Mouse (Mus musculus) CH12F3 (cell line): Measurements from ENCODE around the gene Auh.

Experiments
- in situ Hi-C: fragments of 300-500 bp; cut with MboI; formaldehyde crosslinking; loops from 2 replicates; pipeline ENCODE4 v1.14.3; 2020; ENCODE audit warnings: low sequenced_read_pairs

Gene Auh

DNA sequence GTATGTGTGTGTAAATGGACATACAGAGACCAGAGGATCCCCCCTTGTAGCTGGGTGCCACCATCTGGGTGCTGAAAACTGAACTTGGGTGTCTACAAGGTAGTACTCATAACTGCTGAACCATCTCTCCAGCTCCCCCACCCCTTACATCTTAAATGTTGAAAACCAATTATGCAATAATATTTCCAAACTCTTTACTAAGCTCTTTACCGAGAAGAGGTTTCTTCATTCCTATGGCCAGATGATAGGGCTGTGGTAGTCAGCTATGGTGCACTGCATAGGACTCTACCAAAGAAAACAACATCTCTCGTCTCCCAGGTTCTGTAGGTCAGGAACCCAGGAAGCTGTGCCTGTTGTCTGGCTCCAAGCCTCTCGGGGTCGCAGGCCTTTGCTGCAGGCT lies 83.9 kb downstream of the Auh start:
- in situ Hi-C loops: no loop called here

- in situ Hi-C loops: no loop called here
Observed at GRCm38 (mm10) chr13:52843536-52844178, 85.8 kb downstream of the Auh start.

DNA sequence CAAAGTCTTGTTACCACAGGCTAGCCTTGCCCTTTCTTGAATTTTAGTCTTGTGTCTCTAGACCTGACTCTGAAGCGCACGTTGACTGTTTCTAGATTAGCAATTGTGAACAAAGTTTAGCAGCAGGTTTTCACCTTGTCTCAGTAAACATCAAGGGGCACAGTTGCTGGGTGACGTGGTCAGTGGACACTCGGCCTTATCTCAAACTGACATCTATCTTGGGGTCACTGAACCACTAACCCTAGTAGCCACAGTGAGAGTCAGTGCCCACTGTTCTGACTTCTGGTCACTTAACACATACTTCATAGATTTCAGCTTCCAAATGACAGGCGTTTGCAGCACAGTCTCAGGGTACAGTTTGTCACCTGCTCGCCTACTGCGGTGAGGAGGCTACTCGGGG lies 93.2 kb downstream of the Auh start:
- in situ Hi-C loops: no loop called here

- in situ Hi-C loops: no loop called here
Observed at GRCm38 (mm10) chr13:52834591-52834990, 94.9 kb downstream of the Auh start.

DNA sequence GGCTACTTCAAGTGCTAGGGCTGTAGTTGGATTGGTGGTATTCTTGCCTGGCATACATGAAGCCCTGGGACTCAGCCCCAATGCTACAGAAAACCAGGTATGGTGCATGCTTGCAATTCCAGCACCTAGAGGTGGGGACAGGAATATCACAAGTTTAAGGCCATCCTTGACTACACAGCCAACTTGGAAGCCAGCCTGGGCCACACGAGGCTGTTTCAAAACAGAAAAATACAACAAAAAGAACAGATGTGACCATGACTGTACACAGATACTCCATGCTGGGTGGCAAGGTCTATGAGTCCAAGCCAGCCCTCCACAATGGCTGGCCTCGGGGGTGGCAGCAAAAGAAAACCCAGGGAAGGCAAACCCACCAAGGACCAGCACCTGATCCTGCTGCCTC lies 95.7 kb downstream of the Auh start:
- in situ Hi-C loops: no loop called here

- in situ Hi-C loops: no loop called here
Observed at GRCm38 (mm10) chr13:52833220-52833619, 96.3 kb downstream of the Auh start.

DNA sequence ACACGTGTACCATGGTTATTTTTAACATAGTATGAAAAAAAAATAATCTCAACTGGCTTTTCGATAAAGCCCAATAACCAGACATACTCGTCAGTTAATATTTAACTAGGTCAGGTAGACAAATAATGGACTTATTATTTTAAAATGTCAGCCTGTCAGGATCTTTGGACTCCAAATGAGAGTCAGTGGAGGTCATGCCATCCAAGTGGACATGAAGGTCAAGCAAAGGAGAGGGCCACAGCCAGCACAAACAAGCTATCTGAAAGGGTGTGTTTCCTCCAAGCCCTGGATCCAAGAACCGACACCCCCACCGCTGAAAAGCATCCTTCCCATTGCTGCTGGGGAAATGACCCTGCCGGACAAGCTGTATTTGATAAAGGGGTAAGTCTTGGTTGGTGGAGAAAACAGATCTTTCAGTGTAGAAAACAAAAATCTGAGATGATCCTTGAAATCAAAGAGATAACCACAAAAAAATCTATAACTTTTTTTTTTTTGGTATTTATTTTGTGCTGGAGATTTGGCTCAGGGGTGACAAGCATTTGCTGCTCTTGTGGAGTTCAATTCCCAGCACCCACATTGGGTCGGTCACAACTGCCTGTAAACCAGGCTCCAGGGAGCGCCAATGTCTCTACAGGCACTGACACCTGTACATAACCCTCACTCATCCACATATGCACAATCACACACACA lies 96.9 kb downstream of the Auh start:
- in situ Hi-C loops: no loop called here

DNA sequence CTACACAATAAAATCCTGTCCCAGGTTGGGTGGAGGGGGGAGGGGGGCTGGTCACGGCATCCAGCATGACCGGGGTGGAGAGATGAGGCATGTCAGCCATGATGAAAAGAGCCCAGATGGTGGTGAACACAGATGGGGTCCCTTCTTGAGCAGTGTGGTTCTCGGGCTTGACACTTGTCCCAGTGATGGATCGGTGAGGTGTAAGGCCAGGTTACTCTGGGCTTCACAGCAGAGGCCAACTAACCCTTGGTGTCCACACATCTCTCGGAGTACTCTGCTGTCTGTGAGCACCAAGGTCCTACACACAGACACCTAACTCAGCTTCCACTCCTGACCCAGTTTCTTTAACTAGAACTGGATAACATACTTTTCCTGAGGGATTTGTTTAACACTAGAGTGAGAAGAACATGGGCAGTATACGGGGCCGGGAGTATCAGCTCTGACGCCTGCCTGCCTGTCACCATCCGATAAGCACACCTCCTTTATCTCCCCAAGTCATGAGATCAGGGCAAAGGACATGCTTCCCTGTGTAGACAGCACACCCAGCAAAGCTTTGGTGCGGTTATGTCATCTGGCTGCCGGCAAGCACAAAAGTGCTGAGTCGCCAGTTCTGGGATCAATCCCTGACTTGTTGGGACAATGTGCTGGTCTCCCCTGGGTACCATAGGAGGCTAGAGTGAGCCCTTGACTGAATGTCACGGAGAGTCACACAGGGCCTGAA lies 98.3 kb downstream of the Auh start:
- in situ Hi-C loops: no loop called here

GRCm38 (mm10) chr13:52828946-52829523 lies 100.4 kb downstream of the Auh start:
- in situ Hi-C loops: no loop called here

GRCm38 (mm10) chr13:52828217-52828616 lies 101.3 kb downstream of the Auh start:
- in situ Hi-C loops: no loop called here

DNA sequence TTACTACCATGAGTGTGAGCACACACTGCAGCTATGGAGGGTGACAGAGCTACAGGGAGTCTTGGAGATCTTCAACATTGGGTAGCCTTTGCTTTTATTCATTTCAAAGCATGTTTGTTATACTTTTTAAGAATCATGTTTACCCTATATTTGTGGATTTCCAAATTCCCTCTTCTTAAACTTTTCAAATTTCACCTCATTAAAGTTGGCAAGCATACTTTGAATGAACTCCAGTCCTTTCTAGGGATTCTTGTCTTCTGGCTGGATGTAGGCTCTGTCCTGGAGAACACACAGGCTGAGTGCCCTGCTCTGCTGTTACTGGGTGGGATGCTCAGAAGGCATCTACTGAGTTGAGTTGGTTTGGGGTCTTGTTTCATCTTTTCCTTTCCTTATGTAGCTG lies 102.8 kb downstream of the Auh start:
- in situ Hi-C loops: no loop called here

DNA sequence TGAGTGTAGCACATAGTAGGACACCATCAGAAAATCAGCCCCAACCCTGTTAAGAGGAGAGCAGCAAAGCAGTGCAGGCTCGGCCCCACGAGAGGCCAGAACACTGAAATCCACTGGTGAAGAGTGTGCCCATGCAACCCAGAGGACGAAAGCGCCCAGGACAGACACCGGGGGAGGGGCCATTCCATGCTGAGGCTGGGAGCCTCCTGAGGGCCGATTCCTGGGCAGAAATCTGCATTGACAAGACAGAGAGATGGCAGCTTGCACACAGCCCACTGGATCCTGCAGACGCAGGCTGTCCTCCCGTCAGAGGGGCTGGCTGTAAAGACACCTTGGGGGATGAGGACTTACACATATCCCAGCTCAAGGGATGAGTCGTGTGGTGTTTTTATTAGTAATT lies 104.7 kb downstream of the Auh start:
- in situ Hi-C loops: no loop called here

DNA sequence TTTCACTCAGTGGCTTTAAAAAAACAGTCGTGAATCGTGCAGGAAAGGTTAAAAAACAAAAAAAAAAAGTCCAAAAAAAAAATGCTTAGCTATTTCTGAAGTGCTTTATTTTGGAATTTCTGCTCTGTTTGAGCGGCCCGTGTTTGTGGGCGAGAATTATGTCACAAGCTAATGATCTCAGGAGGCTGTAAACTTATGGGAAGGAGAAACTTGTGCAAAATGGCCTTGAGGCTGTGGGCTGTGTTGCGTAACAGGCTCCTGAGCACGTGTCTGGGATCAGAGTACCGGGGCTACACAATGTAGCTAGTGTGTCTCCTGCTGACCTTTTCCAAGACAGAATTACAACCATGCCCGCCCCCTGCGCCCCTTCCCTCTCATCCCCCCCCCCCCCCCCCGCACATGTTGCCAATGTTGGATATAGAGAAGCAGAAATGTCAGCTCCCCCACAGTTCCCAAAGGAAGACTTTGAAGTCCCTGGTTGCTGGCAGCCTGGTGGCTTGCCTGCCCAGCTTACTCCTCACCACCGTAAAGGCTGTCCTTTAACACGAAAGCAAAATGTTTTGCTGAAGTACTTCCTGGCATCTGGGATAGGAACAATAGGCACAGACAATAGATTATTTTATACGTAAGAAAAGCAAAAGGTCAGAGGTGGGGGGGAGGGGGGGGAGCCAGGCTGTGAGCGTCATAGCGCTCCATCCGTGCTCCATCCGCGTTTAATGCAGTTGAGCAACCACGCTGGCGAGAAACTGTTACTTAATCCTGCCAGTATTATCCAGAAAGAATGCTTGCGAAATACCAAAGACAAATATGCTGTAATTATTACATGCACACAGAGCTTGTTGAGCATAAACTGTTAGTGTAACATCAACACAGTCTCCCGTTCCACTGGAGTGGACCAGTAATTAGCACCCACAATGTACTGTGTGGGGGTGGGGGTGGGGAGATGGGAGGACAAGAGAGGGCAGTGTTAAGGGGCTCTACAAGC lies 107.0 kb downstream of the Auh start:
- in situ Hi-C loops: no loop called here

DNA sequence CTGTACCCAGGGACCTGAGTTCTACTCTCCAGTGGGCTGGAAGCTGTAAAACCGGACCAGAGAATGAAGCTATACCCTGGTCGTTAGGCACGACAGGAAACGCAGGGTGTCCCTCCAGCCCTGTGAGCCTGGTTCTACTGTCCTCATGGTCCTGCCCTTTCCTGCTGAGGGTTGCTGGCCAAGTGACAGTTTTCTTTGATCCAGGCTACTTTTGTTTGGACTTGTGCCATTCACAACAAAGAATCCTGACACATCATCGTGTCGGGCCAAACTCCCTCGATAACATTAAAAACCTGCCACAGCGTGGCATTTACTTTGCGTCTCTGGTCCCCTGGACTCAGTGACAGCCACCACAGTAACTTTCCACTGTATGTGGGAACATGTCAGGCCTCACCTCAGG lies 107.9 kb downstream of the Auh start:
- in situ Hi-C loops: no loop called here

- in situ Hi-C loops: no loop called here
Observed at GRCm38 (mm10) chr13:52819901-52820300, 109.6 kb downstream of the Auh start.

GRCm38 (mm10) chr13:52818760-52819159 lies 110.7 kb downstream of the Auh start:
- in situ Hi-C loops: no loop called here

DNA sequence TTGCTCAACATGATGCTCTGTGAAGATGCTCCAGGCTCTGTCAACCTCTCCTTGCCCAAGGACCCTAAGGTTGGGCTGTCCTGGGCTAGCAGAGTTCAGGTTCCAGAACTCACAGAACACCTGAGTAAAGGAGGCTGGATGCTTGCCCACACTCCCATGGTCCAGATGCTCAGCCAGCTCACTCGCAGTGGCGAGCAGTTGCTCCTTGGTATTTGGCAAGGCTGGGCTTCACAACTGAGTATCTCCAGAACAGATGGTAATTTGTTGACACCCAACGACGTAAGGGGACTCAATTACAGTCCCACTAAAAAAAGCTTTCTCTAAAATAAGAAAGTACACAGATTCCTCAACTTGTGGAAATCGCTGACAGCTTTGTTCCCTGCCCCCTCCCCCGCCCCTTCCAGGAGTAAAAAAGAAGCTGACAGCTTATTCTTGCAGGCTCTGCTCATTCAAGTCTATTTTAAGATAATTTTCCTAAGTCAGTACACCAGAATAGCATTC lies 111.4 kb downstream of the Auh start:
- in situ Hi-C loops: no loop called here

DNA sequence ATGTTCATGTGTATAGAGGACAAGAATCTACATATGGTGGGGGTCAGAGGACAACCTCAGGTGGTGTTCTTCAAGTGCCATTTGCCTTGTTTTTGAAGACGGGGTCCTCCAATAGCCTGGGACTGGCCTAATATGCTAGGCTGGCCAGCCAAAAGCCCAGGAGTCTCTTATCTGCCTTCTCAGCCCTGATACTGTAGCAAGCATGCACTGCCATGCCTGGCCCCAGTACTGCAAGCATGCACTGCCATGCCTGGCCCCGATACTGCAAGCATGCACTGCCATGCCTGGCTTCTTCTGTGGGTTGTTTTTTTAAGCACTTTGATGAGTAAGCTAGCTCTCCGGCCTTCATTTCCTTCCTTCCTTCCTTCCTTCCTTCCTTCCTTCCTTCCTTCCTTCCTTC lies 115.7 kb downstream of the Auh start:
- in situ Hi-C loops: no loop called here

DNA sequence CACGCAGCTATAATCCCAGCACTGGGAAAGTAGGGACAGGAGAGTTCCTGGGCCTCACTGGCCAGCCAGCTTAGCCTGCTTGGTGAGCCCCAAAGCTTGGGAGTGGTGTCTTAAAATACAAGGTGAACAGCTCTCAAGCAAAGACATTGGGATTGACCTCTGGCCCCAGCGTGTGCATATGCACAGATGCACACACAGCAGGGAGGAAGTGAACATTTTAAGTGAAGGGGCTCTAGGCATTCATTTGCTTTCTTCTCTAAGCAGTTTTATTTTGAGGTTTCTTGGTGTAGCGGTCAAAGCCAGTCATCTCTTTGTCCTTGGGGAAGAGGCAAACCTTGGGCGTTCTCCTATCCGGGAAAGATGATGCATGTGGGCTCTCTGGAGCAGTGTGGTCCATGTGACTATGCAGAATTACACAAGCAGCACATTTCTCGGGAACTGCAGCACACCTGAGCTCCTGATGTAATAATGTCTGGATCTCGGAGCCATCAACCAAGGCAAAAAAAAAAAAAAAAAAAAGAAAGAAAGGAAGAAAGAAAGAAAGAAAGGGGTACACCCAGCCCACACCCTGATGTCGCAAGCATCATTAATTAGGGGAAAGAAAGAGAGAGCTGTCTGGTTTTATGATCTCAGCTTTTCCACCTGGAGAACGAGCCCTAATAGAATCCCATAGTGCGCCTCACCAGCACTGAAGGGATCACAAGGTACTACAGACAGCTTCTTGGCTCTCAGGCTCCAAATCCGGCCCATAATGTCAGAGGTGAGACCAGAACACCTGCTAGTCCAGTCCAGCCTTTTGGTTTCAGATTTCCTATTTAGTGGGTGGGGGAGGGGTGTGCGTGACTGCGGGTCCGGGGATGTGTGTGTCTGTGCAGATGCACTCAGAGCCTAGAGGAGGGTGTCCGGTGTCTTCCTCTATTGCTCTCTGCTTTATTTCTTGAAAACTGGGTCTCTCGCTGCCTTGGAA lies 116.6 kb downstream of the Auh start:
- in situ Hi-C loops: no loop called here
